Mouse (Mus musculus): ENCODE measurements around the gene Gstp2. TPM values are rescaled to one million over a fixed set of nuclear protein-coding genes. Genes with fewer than 3 reads are reported as not detected.

The Gstp2 gene
- polyA plus RNA-seq, 1 experiment from 2014 or later, result 7.3 TPM

- Histone ChIP-seq H3K4me1 (ENCODE audit: insufficient read depth, low read depth, low read length) (no peaks in the 10 kb centered on the region), H3K36me3 (ENCODE audit: insufficient read depth, low read length) (no peaks in the 10 kb centered on the region), H3K4me3 (ENCODE audit: low read depth, low read length) (no peak within 1 kb of the TSS), H3K27ac (ENCODE audit: low read length) (0 out of 2 replicates have a peak within 1 kb of the TSS, but pooled peaks have one; percentile 9), H3K9ac (replicated peaks; ENCODE audit: low read depth) (no peak within 1 kb of the TSS), H3K27me3 (replicated peaks; ENCODE audit: insufficient read depth, low read length) (no peaks in the 10 kb centered on the region), H3K4me2 (replicated peaks; ENCODE audit: low read depth, low read length) (no peak within 1 kb of the TSS), H3K9me3 (ENCODE audit: low read length) (no peaks in the 10 kb centered on the region)
- TF ChIP-seq EP300 (IDR thresholded peaks at IDR 0.05), result peak; percentile 61
- TF ChIP-seq CTCF (IDR thresholded peaks at IDR 0.05), result no peak
- DNase-seq (ENCODE audit: low spot score) (peak; percentile 88), ATAC-seq (peak; percentile 87)
- 62% methylated on average over 15 of the region's 15 CpGs for WGBS
Measured at GRCm38 (mm10) chr19:4059069-4059740, 13.4 kb upstream of the Gstp2 start, which contains the start of gene Gstp3. Gstp3 (minus strand) TSS chr19:4059569.

GRCm38 (mm10) chr19:4058581-4058980 is 12.8 kb upstream of the Gstp2 start:
- Histone ChIP-seq H3K4me2 (replicated peaks; ENCODE audit: low read depth, low read length) (no peak overlapping the region), H3K36me3 (ENCODE audit: insufficient read depth, low read length) (no peaks in the 10 kb centered on the region), H3K9me3 (ENCODE audit: low read length) (no peaks in the 10 kb centered on the region), H3K9ac (replicated peaks; ENCODE audit: low read depth) (no peak overlapping the region), H3K27me3 (replicated peaks; ENCODE audit: insufficient read depth, low read length) (no peaks in the 10 kb centered on the region), H3K27ac (ENCODE audit: low read length) (0 out of 2 replicates have a peak overlapping the region, but pooled peaks have one; percentile 9), H3K4me3 (ENCODE audit: low read depth, low read length) (no peak overlapping the region), H3K4me1 (ENCODE audit: insufficient read depth, low read depth, low read length) (no peaks in the 10 kb centered on the region)
- DNase-seq (ENCODE audit: low spot score) (no peak), ATAC-seq (no peak)
- WGBS, result 88% methylated on average over 5 of the region's 5 CpGs
- TF ChIP-seq EP300 (IDR thresholded peaks at IDR 0.05) (no peak), CTCF (IDR thresholded peaks at IDR 0.05) (no peak)

GRCm38 (mm10) chr19:4057962-4058361 is 12.1 kb upstream of the Gstp2 start:
- WGBS, result 90% methylated on average over 7 of the region's 7 CpGs
- no peak for ATAC-seq
- no peak overlapping the region for H3K9ac ChIP-seq (replicated peaks; ENCODE audit: low read depth)

GRCm38 (mm10) chr19:4057389-4057788 is 11.6 kb upstream of the Gstp2 start:
- 78% methylated on average over 13 of the region's 13 CpGs for WGBS
- no peak overlapping the region for H3K4me2 ChIP-seq (replicated peaks; ENCODE audit: low read depth, low read length)
- no peak overlapping the region for H3K4me3 ChIP-seq (ENCODE audit: low read depth, low read length)
- H3K4me1 ChIP-seq (ENCODE audit: insufficient read depth, low read depth, low read length), result no peaks in the 10 kb centered on the region
- no peaks in the 10 kb centered on the region for H3K27me3 ChIP-seq (replicated peaks; ENCODE audit: insufficient read depth, low read length)
- H3K9me3 ChIP-seq (ENCODE audit: low read length), result no peaks in the 10 kb centered on the region
- TF ChIP-seq EP300 (IDR thresholded peaks at IDR 0.05), result no peak
- TF ChIP-seq CTCF (IDR thresholded peaks at IDR 0.05), result no peak
- no peak for ATAC-seq
- no peak overlapping the region for H3K27ac ChIP-seq (ENCODE audit: low read length)
- no peaks in the 10 kb centered on the region for H3K36me3 ChIP-seq (ENCODE audit: insufficient read depth, low read length)
- no peak for DNase-seq (ENCODE audit: low spot score)
- no peak overlapping the region for H3K9ac ChIP-seq (replicated peaks; ENCODE audit: low read depth)

More at GRCm38 (mm10) chr19:4057962-4058361, 12.1 kb upstream of the Gstp2 start:
- DNase-seq (ENCODE audit: low spot score), result no peak
- no peaks in the 10 kb centered on the region for H3K27me3 ChIP-seq (replicated peaks; ENCODE audit: insufficient read depth, low read length)
- no peak overlapping the region for H3K4me3 ChIP-seq (ENCODE audit: low read depth, low read length)
- H3K36me3 ChIP-seq (ENCODE audit: insufficient read depth, low read length), result no peaks in the 10 kb centered on the region
- H3K9me3 ChIP-seq (ENCODE audit: low read length), result no peaks in the 10 kb centered on the region
- H3K4me1 ChIP-seq (ENCODE audit: insufficient read depth, low read depth, low read length), result no peaks in the 10 kb centered on the region
- TF ChIP-seq EP300 (IDR thresholded peaks at IDR 0.05) (no peak), CTCF (IDR thresholded peaks at IDR 0.05) (no peak)
- no peak overlapping the region for H3K27ac ChIP-seq (ENCODE audit: low read length)
- H3K4me2 ChIP-seq (replicated peaks; ENCODE audit: low read depth, low read length), result no peak overlapping the region

- Histone ChIP-seq H3K4me1 (ENCODE audit: insufficient read depth, low read depth, low read length) (no peaks in the 10 kb centered on the region), H3K4me3 (ENCODE audit: low read depth, low read length) (no peak overlapping the region), H3K4me2 (replicated peaks; ENCODE audit: low read depth, low read length) (no peak overlapping the region), H3K9me3 (ENCODE audit: low read length) (no peaks in the 10 kb centered on the region), H3K9ac (replicated peaks; ENCODE audit: low read depth) (no peak overlapping the region), H3K27ac (ENCODE audit: low read length) (peak overlapping the region; percentile 26), H3K36me3 (ENCODE audit: insufficient read depth, low read length) (no peaks in the 10 kb centered on the region), H3K27me3 (replicated peaks; ENCODE audit: insufficient read depth, low read length) (no peaks in the 10 kb centered on the region)
- 54% methylated on average over 4 of the region's 4 CpGs for WGBS
- DNase-seq (ENCODE audit: low spot score) (no peak), ATAC-seq (no peak)
- TF ChIP-seq EP300 (IDR thresholded peaks at IDR 0.05), result no peak
- no peak for TF ChIP-seq CTCF (IDR thresholded peaks at IDR 0.05)
Measured at GRCm38 (mm10) chr19:4056727-4057126, 10.9 kb upstream of the Gstp2 start.

- DNase-seq (ENCODE audit: low spot score), result peak; percentile 57
- WGBS, result 41% methylated on average over 15 of the region's 15 CpGs
Measured at GRCm38 (mm10) chr19:4055947-4056693, 10.3 kb upstream of the Gstp2 start.

More at GRCm38 (mm10) chr19:4055947-4056693, 10.3 kb upstream of the Gstp2 start:
- Histone ChIP-seq H3K4me3 (ENCODE audit: low read depth, low read length) (no peak overlapping the region), H3K27ac (ENCODE audit: low read length) (peak overlapping the region; percentile 26), H3K36me3 (ENCODE audit: insufficient read depth, low read length) (no peaks in the 10 kb centered on the region), H3K9me3 (ENCODE audit: low read length) (no peaks in the 10 kb centered on the region), H3K9ac (replicated peaks; ENCODE audit: low read depth) (no peak overlapping the region), H3K4me2 (replicated peaks; ENCODE audit: low read depth, low read length) (no peak overlapping the region), H3K4me1 (ENCODE audit: insufficient read depth, low read depth, low read length) (no peaks in the 10 kb centered on the region), H3K27me3 (replicated peaks; ENCODE audit: insufficient read depth, low read length) (no peaks in the 10 kb centered on the region)
- no peak for TF ChIP-seq CTCF (IDR thresholded peaks at IDR 0.05)
- no peak for TF ChIP-seq EP300 (IDR thresholded peaks at IDR 0.05)
- ATAC-seq, result peak; percentile 63
